9 mouse cellular contexts compared by ENCODE assay signal in the genomic region with DNA sequence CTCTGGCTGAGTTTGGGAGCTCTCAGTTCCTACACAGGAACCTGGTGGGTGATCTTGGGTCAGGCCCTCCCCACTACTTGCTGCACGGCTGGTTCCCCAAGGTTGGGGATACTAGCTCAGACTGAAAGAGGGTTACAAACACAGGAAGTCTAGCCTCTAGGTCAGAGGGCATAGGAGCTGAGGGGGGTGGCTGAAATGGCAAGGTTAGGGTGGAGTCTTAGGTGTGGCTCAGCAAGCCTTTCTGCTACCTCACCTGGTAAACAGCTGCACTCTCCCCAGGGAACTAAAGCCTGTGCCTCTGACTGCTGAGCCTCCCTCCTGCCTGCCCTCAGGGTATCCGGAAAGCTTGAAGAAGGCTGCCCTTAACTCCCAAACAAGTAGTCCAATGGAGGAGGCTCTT. TPM values are rescaled to one million over a fixed set of nuclear protein-coding genes. Genes with fewer than 3 reads are reported as not detected.
DNase-seq lines count a peak whose midpoint lies in the region; ATAC-seq lines count a peak whose summit lies in the region.
"Had no signal": no experiment of that assay in that cellular context is flagged by ENCODE, and none has a peak within 500 bp of the region (broad histone marks: within the 10 kb centered on the region; RNA-seq: fewer than 3 reads in every experiment).

No protein-coding gene starts in this region.

- peaks cover 13% of the 10 kb centered on the region for H3K4me1 ChIP-seq in midbrain, embryonic 14.5 days (ENCODE audit: control insufficient read depth, insufficient read depth, low read length)

- H3K27me3 ChIP-seq in midbrain, embryonic 14.5 days (ENCODE audit: control insufficient read depth, insufficient read depth, low read length) = no peaks in the 10 kb centered on the region

- 79% methylated on average over 2 of the region's 2 CpGs for WGBS in midbrain, embryonic 14.5 days

- no peak overlapping the region for H3K9ac ChIP-seq in midbrain, embryonic 14.5 days (replicated peaks; ENCODE audit: low read length)

- H3K9me3 ChIP-seq in midbrain, embryonic 14.5 days (ENCODE audit: control insufficient read depth, low read length) = no peaks in the 10 kb centered on the region

- 0 out of 2 replicates have a peak overlapping the region, but pooled peaks have one; percentile 3 for H3K27ac ChIP-seq in midbrain, embryonic 14.5 days (replicated peaks; ENCODE audit: low read depth, low read length)

- intact Hi-C loops in gastrocnemius, postnatal 14 days (cut with DNase I; ENCODE audit: low total_unique reads) = no loop called here

- H3K4me3 ChIP-seq in midbrain, embryonic 14.5 days (replicated peaks; ENCODE audit: low read depth, low read length) = peak overlapping the region; percentile 79

- ATAC-seq in midbrain, embryonic 14.5 days (ENCODE audit: low FRiP score, low TSS enrichment) = no peak

- peaks cover 10% of the 10 kb centered on the region for H3K36me3 ChIP-seq in midbrain, embryonic 14.5 days (ENCODE audit: control insufficient read depth, insufficient read depth, low read length)

- DNase-seq in 3T3-L1 (ENCODE audit: low read depth, low spot score) (peak; percentile 37), R1 (ENCODE audit: low read depth, low spot score) (peak; percentile 90)
- peak; percentile 24 for DNase-seq in heart, adult 8-10 months (ENCODE audit: low spot score)
- DNase-seq in kidney, postnatal 14 days = peak; percentile 6
- no peak for DNase-seq in midbrain, embryonic 14.5 days
- DNase-seq in urinary bladder, postnatal 14 days (ENCODE audit: low spot score) = peak; percentile 64
- DNase-seq in gastrocnemius, postnatal 14 days = no peak
- no peak for DNase-seq in cerebellum, postnatal 4 days (ENCODE audit: low spot score in 2 of 2)

- peak overlapping the region; percentile 74 for H3K4me2 ChIP-seq in midbrain, embryonic 14.5 days (ENCODE audit: low read length)

RNA-seq across cellular contexts. Expression of a gene that starts 1.6 kb away (rescaled TPM):
- 10 to 100 TPM; 45.3 to 54.3 (median 52.4) TPM for total RNA-seq in heart, adult 8-10 months (2022)
- polyA plus RNA-seq in midbrain, embryonic 14.5 days (2014; fragmentation: Nextera tagmentation; extraction: Ambion mirVana) = 442 and 539 TPM in 2 replicates
- total RNA-seq in gastrocnemius, postnatal 14 days (2021) = 10 to 100 TPM; 52.9 to 58.5 TPM

RNA-seq across cellular contexts. Expression of a gene that starts 13.9 kb away (rescaled TPM):
- not detected for total RNA-seq in heart, adult 8-10 months (2022)
- not detected in 2 replicates for polyA plus RNA-seq in midbrain, embryonic 14.5 days (2014; fragmentation: Nextera tagmentation; extraction: Ambion mirVana)
- total RNA-seq in gastrocnemius, postnatal 14 days (2021) = not detected
- total RNA-seq: common myeloid progenitor, adult 5-6 weeks had no signal

RNA-seq across cellular contexts. Expression of a gene that starts 24.3 kb away (rescaled TPM):
- total RNA-seq in heart, adult 8-10 months (2022) = under 1 TPM; 0.30 to 0.46 (median 0.38) TPM
- 0.11 and 0.16 TPM in 2 replicates for polyA plus RNA-seq in midbrain, embryonic 14.5 days (2014; fragmentation: Nextera tagmentation; extraction: Ambion mirVana)
- total RNA-seq in gastrocnemius, postnatal 14 days (2021) = under 1 TPM; 0.10 to 0.18 TPM
- total RNA-seq: common myeloid progenitor, adult 5-6 weeks had no signal

RNA-seq across cellular contexts. Expression of a gene that starts 31.1 kb away (rescaled TPM):
- not detected for total RNA-seq in heart, adult 8-10 months (2022)
- polyA plus RNA-seq in midbrain, embryonic 14.5 days (2014; fragmentation: Nextera tagmentation; extraction: Ambion mirVana) = 0.39 and 0.49 TPM in 2 replicates
- total RNA-seq in gastrocnemius, postnatal 14 days (2021) = not detected
- total RNA-seq: common myeloid progenitor, adult 5-6 weeks had no signal

RNA-seq across cellular contexts. Expression of a gene that starts 31.9 kb away (rescaled TPM):
- total RNA-seq in heart, adult 8-10 months (2022) = 1,000 to 10,000 TPM; 1,613 to 1,715 (median 1,670) TPM
- polyA plus RNA-seq in midbrain, embryonic 14.5 days (2014; fragmentation: Nextera tagmentation; extraction: Ambion mirVana) = 12.7 and 14.1 TPM in 2 replicates
- total RNA-seq in gastrocnemius, postnatal 14 days (2021) = 1,000 to 10,000 TPM; 2,249 to 2,405 TPM
- total RNA-seq: common myeloid progenitor, adult 5-6 weeks had no signal

Comparison
In these comparisons a context has a peak if more than half of its experiments do, and no peak if none do; other contexts are left out.
1. DNase-seq: peak in 3T3-L1 (single experiment), R1 (single experiment), heart, adult 8-10 months (single experiment), kidney, postnatal 14 days (single experiment) and urinary bladder, postnatal 14 days (single experiment); none in midbrain, embryonic 14.5 days (single experiment), gastrocnemius, postnatal 14 days (single experiment) and cerebellum, postnatal 4 days (0 of 2).